Mouse (Mus musculus) brain, embryonic 18.5 days (tissue): ENCODE data around the gene Rnf4.

ENCODE experiments used
- DNase-seq: peaks from one replicate; pipeline ENCODE4 v3.0.0-alpha.2; 2012; ENCODE audit warnings: low read depth, low spot score

The Rnf4 gene

DNA sequence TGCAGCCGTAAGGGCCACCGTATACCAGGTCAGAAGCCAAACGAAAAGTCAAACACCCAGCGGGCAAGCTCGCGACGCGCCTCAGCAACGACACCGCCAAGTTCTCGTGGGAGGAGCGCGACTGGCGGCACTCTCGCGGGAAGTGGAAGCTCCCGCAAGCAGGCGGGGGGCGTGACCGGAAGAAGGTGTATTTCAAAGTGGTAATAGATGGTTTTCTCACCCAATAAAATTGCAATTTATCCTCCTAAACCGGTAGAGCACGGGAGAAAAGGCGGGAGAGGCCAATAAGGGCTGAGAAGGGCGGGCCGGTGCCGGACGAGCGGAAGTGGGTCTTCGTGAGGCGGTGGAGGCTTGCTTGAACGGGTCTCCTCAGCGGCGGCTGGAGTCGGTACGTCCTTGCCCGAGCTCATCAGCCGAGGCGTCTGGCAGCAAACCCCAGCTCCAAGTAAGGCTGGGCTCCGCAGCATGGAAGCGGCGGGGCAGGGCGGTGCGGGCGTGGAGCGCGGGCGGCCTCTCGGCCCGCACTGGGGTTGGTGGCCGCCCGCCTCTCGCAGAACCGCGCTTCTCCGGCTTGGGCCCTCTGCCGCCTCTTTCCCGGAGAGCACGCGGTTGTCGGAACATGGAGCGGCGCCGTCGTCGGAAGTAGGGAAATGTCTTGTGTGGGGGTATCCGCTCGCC, at the start of gene Rnf4:
Gene Rnf4, plus strand, starts transcription at position 193 of the 678 bp plus-strand sequence.
- peak; percentile 96 for DNase-seq

DNA sequence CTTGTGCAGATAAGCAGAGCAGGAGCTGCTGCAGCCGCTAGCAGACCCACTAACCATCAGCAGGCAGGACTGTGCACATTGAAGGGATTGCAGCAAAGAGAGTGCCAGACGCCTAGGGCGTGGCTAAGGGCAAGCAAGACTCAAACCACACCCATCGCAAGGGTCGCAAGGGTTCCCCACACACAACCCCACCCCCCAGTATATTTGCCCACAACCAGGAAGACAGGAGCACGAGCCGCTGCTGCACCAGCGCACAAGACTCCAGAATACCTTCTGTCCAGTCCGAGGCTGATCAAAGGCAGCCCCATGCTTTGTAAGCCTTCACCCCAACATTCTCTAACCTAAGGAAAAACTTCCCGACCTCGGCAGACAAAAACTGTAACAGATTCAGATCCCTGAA, 49.6 kb upstream of the Rnf4 start:
- DNase-seq: no peak

DNA sequence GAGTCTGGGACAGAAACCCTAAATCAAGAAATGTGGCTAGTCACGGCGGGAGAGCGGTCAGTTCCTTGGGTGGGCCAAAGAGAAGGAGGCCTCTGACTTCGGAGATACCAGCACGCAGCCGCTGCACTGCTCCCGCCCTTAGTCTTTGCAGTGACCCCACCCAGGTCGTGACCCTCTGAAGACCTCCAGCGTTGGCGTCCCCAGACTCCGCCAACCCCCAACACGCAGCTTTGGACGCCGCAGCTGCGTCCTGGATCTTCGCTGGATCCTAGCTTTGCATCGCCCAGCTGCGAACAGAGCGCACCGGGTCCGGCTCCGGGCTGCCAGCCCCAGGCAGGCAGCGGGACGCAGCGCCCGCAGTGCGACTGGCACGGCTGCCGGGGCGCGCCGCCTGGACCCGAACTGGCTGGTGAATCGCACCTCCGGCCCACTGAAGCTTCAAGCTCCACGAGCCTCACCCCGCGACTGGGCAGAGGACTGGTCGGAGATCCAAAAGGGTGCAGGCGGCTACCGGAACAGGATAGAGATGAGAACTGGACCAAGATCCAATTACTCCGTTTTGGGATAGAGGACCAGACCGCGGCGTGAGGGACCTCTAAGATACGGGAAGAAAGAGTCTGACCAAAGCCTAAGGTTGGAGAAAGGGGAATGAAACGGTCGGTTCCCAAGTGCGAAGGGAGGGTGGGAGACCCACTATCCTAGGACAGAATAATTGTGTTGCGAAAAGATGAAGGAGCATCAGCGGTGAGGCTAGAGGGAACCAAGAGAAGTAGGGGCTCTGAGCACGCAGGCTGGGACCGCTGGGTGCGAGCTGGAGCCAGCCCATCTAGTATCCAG, 48.9 kb upstream of the Rnf4 start:
- DNase-seq: no peak

DNA sequence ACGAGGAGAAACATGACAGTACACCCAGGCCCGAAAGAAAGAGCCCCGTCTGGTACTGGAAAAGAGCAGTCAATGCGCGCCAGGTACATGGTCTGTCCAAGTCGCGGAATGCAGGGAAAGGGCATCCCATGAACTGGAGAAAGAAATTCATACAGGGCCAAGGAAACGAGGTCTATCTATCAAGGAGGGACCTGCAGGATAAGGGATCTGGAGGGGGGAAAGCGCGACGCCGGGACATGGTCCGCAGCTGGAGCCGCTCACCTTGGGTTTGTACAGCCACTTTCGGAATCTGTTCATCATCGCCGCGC, 48.3 kb upstream of the Rnf4 start:
- DNase-seq: no peak

DNA sequence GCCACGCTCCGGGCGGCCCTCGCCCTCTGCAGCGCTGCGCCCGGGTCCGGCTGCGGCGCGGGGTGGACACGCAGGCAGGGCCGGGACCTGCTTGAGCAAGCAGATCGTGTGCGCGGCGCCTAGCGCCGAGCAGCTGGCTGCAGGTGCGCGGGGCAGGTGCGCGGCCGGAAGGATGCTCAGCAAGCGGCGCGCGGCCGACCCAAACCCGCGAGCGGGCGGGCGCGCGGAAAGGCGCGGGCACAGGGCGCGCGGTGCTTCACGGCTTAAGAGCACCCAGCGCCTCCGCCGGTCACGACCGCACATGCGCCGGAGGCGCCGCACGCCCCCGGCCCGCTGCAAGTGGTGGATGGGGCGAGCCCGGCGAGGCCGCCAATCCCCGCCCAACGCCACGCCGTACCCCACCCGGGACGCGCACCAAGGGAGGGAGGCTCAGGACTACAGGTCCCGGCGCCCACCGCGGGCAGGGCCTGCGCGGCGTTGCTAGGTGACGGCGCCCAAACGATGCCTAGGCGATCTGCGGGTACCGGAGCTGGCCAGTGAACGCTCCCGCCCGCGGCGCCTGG, 47.9 kb upstream of the Rnf4 start, which contains the start of the genes Zfyve28 and Cfap99:
Gene Zfyve28, minus strand, starts transcription at position 296 of the 563 bp plus-strand sequence.
Gene Cfap99, plus strand, starts transcription at position 447 of the 563 bp plus-strand sequence.
- DNase-seq: peak; percentile 91

DNA sequence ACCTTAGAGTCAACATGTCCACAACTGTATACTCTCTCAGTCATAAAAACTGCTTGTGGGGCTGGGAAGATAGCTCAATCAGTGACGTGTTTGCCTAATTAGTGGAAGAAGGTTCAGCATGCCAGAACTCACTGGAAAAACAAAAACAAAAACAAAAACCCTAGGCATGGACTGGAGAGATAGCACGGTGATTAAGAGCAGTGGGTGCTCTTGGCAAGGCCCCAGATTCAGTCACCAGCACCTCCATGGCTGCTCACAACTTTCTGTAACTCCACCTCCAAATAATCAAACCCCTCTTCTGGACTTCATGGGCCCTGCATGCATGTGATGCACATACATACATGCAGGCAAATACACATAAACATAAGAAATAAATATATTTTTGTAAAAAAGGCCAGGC, 46.8 kb upstream of the Rnf4 start:
- DNase-seq: no peak

DNA sequence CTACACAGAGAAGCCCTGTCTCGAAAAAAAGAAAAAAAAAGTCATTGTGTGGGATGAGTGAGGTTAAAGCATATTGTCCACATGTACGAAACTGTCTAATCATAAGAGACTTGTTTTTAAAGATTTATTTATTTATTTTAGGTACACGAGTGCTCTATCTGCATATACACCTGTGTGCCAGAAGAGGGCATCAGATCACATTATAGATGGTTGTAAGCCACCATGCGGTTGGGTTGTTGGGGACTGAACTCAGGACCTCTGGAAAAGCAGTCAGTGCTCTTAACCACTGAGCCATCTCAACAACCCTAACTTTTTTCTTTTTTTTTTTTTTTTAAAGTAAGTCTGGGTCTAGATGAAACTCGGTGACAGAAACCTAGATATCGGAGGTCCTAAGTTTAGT, 42.7 kb upstream of the Rnf4 start:
- DNase-seq: no peak

DNA sequence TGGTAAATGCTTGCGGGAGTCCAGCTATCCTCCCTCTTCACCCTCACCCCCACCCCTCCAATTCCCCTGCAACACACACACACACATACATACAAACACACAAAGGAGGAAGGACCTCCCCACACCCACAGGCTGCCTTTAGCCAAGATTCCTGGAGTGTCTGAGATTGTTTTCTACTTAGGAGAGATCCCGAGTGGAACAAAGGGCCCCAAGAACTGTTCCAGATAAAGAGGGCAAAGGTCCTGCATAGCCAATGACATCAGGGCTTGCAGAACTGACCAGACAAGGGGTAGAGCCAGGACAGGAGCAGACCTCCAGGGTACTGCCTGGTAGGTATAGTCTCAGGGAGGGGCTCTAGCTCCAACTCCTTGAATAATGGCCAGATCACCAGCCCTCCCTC, 41.4 kb upstream of the Rnf4 start:
- no peak for DNase-seq

DNA sequence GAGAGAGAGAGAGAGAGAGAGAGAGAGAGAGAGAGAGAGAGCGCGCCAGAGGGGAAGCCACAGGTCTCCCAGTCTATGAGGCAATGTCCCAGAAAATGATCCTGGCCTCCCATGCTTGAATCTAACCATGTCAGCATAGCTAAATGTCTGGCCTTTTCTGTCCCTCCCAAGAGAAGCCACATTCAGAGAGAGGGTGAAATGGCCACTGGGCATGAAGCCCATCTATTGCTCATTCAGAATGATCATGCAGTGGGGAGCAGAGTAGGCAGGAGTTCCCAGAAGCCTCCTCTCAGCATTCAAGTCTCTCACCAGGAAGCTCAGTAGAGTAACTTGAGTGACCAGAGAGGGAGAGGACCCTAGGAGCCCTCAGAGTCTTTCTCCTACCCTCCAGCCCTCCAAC, 40.9 kb upstream of the Rnf4 start:
- DNase-seq: no peak

DNA sequence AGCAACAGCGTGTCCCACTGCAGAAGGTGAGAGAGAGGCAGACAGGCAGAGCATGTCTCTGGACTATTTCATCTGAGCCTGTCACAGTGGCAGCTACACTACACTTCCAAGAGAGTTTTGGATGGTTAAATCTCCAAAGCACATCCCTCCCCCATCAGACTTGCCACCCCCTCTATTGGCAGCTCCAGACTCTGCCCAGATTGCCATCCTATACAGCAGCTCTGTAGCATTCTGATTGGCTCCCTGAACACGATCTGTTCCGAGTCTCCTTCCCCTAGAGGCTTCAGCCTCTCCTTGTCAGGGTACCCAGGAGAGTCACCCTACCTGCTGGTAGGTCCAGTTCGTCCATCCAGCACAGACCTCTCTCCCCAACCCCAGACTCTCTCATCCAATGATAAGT, 38.0 kb upstream of the Rnf4 start:
- no peak for DNase-seq

DNA sequence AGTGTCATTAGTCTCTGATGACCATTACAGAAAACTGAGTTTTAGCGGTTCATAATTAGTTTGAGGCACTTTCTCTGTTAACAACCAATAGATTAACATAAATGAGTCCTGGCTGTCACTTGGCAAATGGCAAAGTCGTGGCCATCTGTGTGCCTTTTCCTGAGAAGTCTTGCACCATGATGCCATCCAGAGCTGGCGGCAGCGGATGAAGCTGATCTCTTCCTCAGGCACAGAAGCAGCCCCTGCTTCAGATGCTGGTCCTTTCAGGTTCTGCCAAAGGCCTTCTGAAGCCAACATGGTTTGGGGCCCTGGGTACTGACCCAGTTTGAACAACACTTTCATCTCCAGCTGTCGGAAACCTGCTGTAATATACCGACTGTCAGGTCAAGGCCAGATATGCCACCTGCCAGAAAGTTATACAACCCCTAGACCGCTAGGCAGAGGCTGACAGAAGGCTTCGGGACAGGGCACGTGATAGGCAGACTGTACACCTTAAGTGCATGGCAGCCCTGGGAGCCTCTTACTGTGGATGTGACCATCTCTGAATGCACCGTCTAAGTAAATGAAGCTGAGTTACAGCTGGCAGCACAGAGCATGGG, 37.1 kb upstream of the Rnf4 start:
- DNase-seq: no peak

DNA sequence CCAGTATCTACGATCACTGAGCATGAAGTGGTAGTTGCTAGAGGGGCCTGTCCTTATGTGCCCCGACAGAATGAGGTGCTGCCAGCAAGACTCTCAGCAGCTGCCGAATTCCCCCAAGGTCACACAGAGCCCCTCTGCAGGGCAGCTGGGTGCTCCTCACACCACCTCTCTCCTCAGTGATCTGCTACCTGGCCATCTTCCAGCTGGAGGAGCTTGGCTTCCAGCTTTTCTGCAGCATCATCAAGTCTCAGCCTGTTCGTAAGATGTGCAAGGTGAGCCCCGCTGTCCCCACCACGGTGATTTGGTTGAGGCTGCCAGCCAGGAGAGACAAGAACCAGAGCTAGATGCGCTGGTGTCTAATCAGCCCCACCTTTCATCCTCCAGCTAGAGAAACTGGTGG, 33.7 kb upstream of the Rnf4 start:
- DNase-seq: no peak

DNA sequence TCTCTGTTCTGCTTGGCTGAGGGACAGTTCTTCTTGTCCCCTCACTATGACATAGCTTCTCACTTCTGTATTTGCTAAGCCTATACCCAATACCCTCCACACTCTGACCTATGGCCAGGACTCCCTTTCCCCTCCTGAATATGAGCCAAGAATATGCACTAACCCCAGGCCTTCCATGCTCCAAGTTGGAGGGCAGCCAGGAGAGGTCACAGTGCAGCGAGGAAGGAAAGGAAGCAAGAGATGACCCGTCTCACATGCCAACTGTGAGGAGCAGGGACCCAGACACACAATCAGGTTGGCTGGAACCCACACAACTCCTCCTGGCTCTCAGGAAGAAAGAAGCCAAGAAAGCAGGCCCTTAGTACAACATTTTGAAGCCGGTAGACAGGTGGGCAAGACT, 27.1 kb upstream of the Rnf4 start:
- no peak for DNase-seq

DNA sequence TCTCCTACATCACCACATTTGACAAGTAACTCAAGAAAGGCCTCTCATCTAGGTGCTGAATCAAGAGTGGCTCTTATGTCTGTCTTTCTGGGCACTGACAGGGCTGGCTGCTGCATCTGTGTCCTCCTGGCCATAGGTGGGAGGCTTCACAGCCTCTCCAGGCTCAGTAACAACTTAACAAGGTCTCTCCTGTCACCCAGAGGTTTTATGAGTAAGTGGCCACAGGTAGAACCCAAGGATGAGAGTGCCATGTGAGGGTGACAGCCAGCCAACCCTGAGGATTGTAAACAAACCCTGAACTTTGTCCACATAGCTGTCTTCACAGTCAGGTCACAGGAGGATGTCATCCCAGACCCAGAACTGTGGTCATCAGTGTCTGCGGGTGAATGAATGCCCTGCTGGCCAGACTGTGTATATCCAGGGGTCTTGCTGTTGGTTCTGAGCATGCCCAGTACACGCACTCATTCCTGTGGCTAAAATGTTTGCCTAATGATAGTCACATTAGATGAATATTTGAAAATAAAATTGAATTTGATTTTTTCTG, 16.5 kb upstream of the Rnf4 start:
- no peak for DNase-seq

DNA sequence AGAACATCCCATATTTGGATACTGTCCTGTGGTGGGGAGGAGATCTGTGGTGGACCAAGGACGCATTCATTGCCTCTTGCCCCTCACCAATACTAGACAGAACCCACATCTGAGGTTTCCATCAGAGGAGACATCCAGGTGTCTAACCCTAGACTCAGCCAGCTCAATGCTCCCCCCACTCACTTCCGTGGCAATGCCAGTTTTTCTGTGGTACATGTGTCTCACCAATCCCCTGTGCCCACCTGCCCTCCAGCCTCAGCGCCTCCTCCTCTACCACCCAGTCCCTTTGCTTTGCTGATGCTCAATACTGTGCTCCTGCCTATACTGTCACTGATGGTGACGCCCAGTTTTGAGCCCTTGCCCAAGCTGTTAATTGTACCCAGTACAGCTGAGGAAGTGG, 14.9 kb upstream of the Rnf4 start:
- DNase-seq: no peak

DNA sequence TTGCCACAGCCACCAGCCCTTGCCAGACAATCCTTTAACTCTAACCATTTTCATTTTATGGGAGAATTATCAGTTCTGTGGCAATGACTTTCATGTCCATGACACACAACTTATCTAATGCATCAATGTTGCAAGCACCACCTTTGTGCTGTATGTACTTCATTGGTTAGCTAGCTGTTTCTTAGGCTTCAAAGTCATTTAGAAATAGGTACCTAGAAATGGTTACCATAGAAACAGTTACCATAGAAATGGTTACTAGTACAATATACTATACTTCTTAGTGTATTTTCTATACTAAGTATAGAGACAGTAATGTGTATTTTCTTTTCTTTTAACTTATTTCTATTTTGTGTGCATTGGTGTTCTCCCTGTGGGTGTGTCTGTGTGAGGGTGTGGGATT, 10.8 kb upstream of the Rnf4 start:
- no peak for DNase-seq

DNA sequence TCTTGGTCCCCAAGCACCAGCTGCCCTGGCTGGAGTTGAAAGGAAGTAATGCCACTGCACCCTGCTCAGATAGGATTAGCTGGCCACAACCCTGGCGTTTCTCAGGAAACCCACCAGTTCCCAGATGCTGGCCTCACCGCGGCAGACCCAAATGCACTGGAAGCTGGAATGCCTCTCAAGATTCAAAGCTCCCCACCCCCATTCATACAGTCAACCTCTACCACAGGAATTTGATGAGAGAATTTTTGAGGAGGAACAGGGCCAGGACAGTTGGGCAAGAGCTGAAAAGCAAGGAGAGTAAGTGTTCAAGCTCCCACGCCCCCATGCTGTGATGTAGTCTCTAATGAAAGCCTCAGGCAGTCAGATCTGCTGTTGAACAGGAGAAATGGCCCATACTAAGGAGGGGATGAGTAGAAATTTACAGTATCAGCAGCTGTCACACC, 9.8 kb upstream of the Rnf4 start:
- no peak for DNase-seq

DNA sequence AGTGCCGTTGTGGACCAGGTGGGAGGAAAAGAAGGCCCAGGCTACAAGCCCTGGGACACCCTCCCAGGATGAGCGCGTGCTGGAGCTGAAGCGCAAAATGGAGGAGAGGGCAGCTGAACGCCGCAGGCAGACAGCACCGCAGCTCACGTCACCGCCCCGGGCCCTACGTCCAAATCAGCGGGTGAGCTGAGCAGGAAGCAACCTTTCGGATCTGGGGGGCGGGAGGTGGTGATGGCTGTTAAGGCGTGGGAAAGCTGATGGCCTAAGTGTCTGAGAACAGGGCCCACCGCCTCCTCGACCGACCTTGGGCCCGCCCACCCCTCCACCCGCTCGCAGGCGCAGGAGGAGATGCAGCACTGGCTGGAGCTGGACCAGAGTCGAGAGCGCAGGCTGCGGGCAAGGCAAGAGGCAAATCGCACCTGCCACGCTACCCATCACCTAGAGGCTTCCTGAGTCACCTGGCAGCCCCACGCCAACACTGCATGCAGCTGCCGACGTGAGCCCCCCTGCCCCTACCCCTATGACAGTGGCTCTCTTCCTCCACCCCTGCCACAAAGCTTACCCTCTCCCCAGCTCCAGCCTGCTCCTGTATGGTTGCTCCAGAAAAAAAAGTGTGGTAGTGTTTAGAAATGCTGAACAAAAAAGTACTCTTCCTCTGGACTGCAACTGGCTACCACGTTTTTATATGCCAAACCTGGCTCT, 9.1 kb upstream of the Rnf4 start:
- no peak for DNase-seq

DNA sequence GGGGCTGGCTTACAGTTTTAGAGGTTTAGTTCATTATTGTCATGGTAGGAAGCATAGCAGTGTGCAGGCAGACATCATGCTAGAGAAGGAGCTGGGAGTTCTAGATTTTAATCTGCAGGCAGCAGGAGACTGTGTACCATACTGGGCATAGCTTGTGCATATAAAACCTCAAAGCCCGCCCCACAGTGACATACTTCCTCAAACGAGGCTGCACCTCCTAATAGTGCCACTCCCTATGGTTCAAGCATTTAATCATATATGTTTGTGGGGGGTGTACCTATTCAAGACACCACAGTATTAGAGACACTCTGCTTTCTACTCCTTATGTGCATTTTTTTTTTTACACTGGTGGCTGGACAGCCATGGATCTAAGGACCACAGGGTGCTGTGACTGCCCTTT, 6.0 kb upstream of the Rnf4 start:
- DNase-seq: no peak

DNA sequence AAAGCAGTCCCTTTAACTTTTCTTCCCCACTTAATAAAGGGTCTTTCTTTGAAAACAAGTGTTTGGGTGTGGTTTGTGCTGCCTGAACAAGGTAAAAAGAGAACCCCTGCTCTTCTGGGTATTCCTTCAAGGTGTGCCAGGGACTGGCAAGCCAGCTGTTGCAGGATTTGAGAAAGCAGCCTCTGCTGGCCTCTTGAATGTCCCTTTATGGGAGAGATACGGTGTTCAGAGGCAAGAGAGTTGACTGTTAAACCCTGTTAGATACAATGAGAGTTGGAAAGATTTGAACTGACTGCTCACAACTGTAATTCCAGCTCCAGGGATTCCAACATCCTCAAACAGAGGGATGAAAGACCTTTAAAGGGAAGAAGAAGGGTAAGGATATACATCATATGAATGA, 2.0 kb upstream of the Rnf4 start:
- DNase-seq: no peak

DNA sequence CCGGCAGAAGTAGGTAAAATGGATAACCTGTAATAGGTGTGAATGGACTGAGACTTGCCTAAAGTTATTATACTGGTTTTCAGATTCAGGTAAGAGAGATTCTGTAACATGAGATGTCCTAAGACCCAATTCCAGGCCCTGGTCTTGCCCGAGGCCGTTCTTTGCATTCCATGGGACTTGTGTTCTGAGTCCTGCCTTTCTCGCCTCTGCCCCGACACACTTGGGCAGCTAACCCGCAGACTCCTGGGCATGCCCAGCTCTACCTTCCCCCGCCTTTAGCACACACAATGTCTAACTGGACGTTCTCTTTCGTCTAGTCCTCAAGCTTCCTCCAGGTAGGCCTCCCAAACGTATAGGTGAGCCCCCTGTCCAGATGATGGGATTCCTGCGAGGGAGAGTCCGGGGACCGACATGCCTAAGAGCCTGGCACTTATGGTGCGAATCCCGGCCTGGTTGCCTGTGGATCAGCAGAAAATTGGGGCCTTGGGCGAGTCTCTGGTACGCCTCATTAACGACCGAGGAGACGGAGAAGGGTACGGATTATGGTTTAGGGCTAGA, 471 bp upstream of the Rnf4 start:
- no peak for DNase-seq
